Mouse (Mus musculus) limb, embryonic 10.5 days (tissue): Measurements from ENCODE around the gene Vmn1r24. TPM values are rescaled to one million over a fixed set of nuclear protein-coding genes. Genes with fewer than 3 reads are reported as not detected.
"Not testable (repeated sequence)": the region's sequence is repeated elsewhere in the genome, so short reads cannot be mapped to it uniquely, and the experiment has no call there.

ENCODE experiments used
- DNase-seq: peaks from one replicate; pipeline ENCODE4 v3.0.0-alpha.2; 2017; ENCODE audit warnings: low spot score
- H3K27ac ChIP-seq: fragments of 300-500 bp; sonication (generic); 2 replicates; pipeline ENCODE4 v1.5.1; 2016; ENCODE audit warnings: mild to moderate bottlenecking
- H3K27me3 ChIP-seq: fragments of 300-500 bp; sonication (generic); 2 replicates; pipeline ENCODE4 v1.6.1; 2016; ENCODE audit warnings: low read depth, mild to moderate bottlenecking; ENCODE audit not compliant: poor library complexity, severe bottlenecking
- H3K36me3 ChIP-seq: fragments of 300-500 bp; sonication (generic); 2 replicates; pipeline ENCODE4 v1.6.1; 2016; ENCODE audit warnings: mild to moderate bottlenecking, moderate library complexity
- H3K4me1 ChIP-seq: fragments of 300-500 bp; sonication (generic); 2 replicates; pipeline ENCODE4 v1.6.1; 2016
- H3K4me3 ChIP-seq: fragments of 300-500 bp; sonication (generic); 2 replicates; pipeline ENCODE4 v1.5.1; 2016; ENCODE audit warnings: mild to moderate bottlenecking, moderate library complexity
- H3K9me3 ChIP-seq: fragments of 300-500 bp; sonication (generic); replicated peaks from 2 replicates; pipeline ENCODE4 v1.6.1; 2016; ENCODE audit warnings: mild to moderate bottlenecking
- WGBS: fragments of 180-500 bp; shearing (Covaris S2); methylation state at CpG from one replicate; pipeline ENCODE4 v1.1.7; 2016; 5-methylcytosine and 5-hydroxymethylcytosine counted together
- polyA plus RNA-seq: library from polyadenylated mRNA; unstranded; fragments of >200 nt; fragmentation: Nextera tagmentation; extraction: Ambion mirVana; gene quantifications from 2 replicates; pipeline ENCODE4 v1.2.1, GENCODE M21; 2016

Vmn1r24 gene
- polyA plus RNA-seq: not detected in 2 replicates

- not testable (repeated sequence) for H3K4me3 ChIP-seq, H3K4me1 ChIP-seq, DNase-seq, H3K27ac ChIP-seq, H3K9me3 ChIP-seq, H3K36me3 ChIP-seq, H3K27me3 ChIP-seq
- 83% methylated on average over 1 of the region's 1 CpGs for WGBS
Measured at GRCm38 (mm10) chr6:57961403-57961802, at the start of gene Vmn1r24. Gene Vmn1r24, minus strand, starts transcription at chr6:57961503.

DNA sequence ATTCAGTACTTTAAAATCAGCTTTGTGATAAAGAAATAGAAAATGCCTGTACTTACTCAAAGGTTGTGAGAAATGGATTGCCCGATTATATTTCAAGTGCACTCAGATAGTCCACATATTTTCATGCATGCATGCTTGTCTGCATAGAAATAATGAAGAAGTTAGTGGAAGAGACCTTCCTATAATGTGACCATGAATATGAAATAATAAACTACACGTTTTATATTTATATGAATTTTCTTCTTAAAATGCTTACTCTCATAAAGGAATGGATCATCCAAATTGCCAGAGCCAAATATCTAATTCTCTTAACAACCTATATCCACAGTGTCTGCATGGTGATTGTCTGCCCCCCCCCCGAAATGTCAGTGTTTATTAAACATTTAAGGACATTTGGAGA is 19.4 kb upstream of the Vmn1r24 start, which contains the start of gene Vmn1r25:
TSS of gene Vmn1r25 (minus strand) at position 101 of the 400 bp plus-strand sequence.
- DNase-seq: no peak
- Histone ChIP-seq H3K27ac (no peak within 1 kb of the TSS), H3K36me3 (no peaks in the 10 kb centered on the region), H3K4me3 (no peak within 1 kb of the TSS), H3K9me3 (no peaks in the 10 kb centered on the region), H3K27me3 (no peaks in the 10 kb centered on the region), H3K4me1 (no peaks in the 10 kb centered on the region)
- WGBS: 74% methylated on average over 3 of the region's 3 CpGs

GRCm38 (mm10) chr6:57926738-57927137 is 34.6 kb downstream of the Vmn1r24 start, which contains the start of gene Vmn1r23:
Gene Vmn1r23, minus strand, starts transcription at chr6:57926838.
- no peak for DNase-seq
- H3K27ac ChIP-seq: no peak within 1 kb of the TSS
- 94% methylated on average over 1 of the region's 1 CpGs for WGBS

DNA sequence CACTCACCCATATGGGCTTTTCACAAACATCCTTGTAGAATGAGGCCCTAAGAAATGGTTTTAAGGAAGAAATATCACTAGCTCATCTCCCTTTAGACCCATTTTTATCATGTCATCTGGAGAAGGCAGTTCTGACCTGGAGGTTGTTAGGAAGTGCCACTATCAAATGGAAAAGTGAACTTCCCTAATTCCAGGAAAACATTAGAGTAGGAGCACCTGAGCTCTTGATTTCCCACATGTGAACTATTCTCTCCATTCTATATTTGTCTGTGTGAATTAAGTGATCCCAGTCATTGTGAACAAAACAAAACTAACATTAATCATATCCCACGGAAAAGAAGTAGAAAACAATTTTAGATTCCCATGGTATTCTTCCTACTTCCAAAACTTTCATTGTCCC is 53.4 kb downstream of the Vmn1r24 start, which contains the start of gene Vmn1r22:
TSS of gene Vmn1r22 (minus strand) at position 101 of the 400 bp plus-strand sequence.
- H3K27ac ChIP-seq: no peak within 1 kb of the TSS
- H3K4me3 ChIP-seq: no peak within 1 kb of the TSS
- H3K36me3 ChIP-seq: no peaks in the 10 kb centered on the region
- H3K9me3 ChIP-seq: no peaks in the 10 kb centered on the region
- no peaks in the 10 kb centered on the region for H3K27me3 ChIP-seq
- no peak for DNase-seq
- H3K4me1 ChIP-seq: no peaks in the 10 kb centered on the region
- WGBS: 87% methylated on average over 1 of the region's 1 CpGs

More at GRCm38 (mm10) chr6:57926738-57927137, 34.6 kb downstream of the Vmn1r24 start, which contains the start of gene Vmn1r23:
- Histone ChIP-seq H3K4me3 (no peak within 1 kb of the TSS), H3K9me3 (no peaks in the 10 kb centered on the region), H3K27me3 (no peaks in the 10 kb centered on the region), H3K36me3 (no peaks in the 10 kb centered on the region), H3K4me1 (no peaks in the 10 kb centered on the region)

Other genes with a start within 250 kb of the Vmn1r24 start
- 51.7 and 60.3 TPM in 2 replicates for gene Vopp1, start 136.3 kb downstream of the Vmn1r24 start, polyA plus RNA-seq
- gene Vmn1r21, start 111.2 kb downstream of the Vmn1r24 start, polyA plus RNA-seq: not detected in 2 replicates
- not detected in 2 replicates for gene Vmn1r22, start 53.5 kb downstream of the Vmn1r24 start, polyA plus RNA-seq
- gene Vmn1r23, start 34.7 kb downstream of the Vmn1r24 start, polyA plus RNA-seq: not detected in 2 replicates
- gene Vmn1r25, start 19.3 kb upstream of the Vmn1r24 start, polyA plus RNA-seq: not detected in 2 replicates
- gene Vmn1r26, start 53.7 kb upstream of the Vmn1r24 start, polyA plus RNA-seq: not detected in 2 replicates